Mouse (Mus musculus) WW6 (cell line): ENCODE measurements around the gene Emx1.

Experiments used
- DNase-seq: peaks from one replicate; pipeline ENCODE4 v3.0.0-alpha.2; 2013; ENCODE audit warnings: low read depth, low spot score

Gene Emx1

DNA sequence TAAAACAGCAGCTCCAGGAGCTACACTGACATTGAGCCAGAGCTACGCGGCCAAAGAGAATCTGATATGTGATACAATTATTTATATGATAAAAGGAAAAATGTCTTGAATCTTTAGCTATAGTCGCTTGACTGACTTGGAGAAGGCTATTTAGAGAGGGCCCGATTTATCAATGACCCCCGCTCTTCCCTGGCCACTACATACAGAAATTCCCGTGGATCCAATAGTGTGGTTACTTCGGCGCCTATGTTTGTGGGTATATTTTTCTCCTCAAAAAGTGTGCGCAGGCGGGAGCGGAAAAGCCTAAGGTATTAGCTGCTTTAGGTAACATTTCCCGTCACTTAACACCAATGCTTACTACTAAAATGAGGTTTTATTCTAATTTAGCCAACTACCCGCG lies 2.1 kb downstream of the Emx1 start:
- no peak for DNase-seq

GRCm38 (mm10) chr6:85189911-85190591 lies 2.8 kb downstream of the Emx1 start:
- DNase-seq = no peak

DNA sequence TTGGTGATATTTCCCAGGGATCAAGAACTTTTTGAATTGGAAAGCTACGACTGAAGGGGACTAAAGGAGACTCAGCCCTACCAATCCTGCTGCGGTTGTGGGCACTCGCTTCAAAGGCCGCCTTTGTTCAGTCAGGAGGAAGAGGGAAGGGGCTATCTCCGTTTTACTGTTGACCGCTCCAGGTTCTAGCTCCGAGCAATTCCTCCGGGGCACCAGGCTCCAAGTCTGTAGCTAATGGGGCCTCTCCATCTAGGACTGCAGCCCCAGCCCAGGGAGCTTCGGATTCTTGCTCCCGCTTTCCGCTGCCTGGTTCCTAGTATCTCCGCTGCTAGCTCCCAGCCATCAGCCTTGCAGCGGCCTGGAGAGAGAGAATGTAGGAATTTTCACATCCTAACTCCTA lies 3.4 kb downstream of the Emx1 start:
- no peak for DNase-seq

DNA sequence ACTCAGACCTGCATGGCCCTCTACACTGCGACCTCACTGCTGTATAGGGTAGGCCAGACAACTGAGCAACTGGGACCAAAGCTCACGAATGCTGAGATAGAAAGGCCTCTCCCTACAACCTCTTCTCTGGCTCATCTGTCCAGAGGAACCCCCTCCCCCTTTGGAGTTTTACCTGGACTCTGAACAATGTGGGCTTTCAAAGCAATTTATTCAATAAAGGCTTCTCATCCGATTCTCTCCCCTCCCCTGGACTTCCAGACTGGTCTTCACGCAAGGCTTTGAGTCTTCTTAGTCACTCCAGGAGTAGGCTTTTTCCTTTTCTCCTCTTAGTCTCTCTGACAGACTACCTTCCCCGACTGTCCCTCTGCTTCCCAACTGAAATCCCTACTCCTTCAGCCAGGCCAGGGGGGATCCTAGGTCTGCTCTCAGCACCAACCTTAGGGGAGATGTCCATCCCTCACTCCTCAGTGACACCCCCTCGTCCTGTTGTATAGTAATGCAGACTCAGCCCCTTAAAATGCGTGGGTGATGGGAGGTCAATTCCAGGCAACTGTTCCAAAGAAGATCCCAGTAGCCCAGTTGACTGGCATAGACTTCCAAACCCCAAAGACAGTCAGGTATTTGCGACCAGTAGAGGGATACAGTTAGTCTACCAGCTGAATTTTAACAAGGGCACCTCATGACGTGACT lies 4.7 kb downstream of the Emx1 start:
- no peak for DNase-seq

DNA sequence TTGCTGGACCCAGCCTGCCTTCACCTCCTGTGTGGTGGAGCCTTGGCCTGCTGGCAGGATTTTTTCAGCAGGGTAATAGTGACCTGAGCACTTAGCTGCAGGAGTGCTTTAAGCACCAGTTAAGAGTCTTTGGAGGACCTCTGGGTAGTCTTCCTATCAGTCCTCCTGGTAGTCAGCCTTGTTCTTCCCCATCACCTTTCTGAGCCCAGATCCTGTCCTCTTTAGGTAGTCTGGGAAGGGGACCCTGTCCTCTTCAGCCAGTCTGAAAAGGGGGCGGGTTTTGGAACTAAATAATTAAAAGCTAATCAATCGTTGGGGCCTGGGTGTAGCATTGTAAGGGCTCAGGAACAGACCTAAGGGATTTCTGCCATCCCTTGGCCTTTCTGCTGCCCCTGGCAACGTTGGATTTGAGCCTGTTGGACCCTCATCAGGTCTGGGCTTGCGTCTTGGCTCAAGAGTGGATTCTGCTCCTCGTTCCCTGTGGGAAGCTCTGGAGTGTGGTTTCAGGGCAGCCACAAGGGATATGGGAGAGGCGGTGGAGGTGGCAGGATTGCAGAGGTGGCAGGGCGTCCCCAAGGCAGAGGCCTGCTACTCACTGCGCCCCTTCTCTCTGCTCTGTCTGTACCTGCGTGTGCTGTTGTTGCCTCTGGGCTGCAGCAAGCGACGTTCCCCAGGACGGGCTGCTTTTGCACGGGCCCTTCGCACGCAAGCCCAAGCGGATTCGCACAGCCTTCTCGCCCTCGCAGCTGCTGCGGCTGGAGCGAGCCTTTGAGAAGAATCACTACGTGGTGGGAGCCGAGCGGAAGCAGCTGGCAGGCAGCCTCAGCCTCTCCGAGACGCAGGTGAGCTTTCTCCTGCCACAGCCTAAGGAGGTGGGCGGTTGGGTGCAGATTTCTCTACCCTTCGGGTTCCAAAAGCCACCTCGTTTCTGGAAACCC lies 6.4 kb downstream of the Emx1 start:
- DNase-seq = no peak

- no peak for DNase-seq
Observed at GRCm38 (mm10) chr6:85197951-85198350, 10.7 kb downstream of the Emx1 start.

- no peak for DNase-seq
Observed at GRCm38 (mm10) chr6:85206182-85206938, 19.1 kb downstream of the Emx1 start.

DNA sequence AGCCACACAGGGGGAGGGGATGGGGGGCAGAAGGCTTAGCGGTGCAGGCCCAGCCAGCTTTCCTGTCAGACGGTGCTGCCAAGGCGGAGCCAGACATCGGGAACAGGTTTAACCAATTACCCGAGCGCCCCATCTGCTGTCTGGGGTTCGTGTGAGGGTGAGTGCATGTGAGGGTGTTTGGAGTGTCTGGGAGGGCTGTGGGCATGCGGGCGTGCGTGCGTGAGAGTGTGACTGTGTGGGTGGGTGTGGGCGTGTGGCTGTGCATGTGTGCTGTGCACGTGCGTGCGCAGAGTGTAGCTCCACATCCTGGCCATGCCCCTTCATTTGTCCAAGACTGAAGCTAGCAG lies 19.7 kb downstream of the Emx1 start:
- DNase-seq = no peak

DNA sequence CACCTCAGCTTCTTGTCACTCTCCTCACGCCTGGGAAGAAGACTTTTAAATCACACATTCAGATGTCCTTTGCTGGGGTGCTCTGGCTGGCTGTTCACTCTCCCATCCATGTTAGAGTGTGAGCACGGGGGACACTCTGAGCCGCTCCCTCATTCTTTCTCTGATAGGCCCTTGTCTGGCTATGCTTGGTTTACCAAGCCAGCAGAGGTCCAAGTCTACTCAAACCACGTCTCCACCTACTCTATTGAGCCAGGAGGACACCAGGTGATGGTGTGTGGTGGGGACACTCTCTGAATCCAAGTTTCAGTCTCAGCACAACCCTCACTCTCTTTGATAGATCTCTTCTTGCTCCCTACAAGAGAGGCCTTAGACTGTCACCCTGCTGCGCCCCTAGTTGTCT lies 20.1 kb downstream of the Emx1 start:
- no peak for DNase-seq

DNA sequence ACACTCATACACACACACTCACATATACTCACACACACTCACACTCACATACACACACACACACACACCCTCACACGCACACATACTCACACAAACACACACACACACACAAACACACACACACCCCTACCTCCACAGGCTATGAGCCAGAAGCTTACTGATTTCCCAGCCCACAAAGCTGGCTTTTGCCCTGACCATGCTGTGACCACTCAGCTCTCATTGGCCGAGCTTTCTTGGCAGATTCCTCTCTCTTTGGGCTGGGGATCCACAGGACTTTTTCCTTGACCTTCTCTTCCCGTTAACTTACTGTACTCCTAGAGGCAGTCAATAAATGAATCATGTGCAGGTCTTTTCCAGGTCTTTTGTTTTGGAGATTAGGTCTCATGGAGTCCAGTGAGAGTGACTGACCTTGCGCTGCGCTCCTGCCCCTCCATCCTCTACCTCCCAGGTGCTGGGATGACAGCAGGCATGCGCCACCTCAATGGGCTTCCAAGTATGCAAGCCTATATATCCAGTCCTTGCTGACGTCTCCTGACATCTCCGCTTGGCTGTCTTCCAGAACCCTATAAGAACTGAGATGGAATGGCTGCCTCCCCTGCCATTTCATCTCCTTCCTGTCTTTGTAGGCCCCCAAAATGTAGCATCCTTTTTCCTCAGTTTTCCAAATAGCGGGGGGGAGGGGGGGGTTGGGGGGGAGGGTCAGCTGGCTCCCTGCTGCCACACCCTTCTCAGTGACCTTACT lies 22.2 kb downstream of the Emx1 start:
- no peak for DNase-seq

DNA sequence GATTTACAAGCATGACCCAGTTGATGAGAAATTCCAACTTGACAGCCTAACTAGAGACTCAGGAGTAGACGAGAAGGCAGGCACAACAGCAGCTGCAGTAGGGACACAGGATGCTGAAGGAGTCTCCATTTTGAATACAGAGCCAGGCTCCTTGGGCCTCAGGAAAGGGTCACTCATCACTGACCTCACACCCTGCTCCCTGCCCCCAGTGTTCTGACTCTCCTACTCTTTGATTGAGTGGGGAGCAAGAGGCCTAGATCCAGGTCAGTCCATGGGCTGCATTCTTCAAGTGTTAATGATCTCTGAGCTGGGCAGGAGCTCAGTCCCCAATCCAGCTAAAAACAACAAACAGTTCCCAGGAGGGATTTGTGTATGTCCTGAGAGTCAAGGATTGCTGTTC lies 23.4 kb downstream of the Emx1 start:
- DNase-seq = no peak

GRCm38 (mm10) chr6:85218251-85218650 lies 31.0 kb downstream of the Emx1 start:
- DNase-seq = no peak

- DNase-seq = no peak
Observed at GRCm38 (mm10) chr6:85218684-85219445, 31.6 kb downstream of the Emx1 start.

- no peak for DNase-seq
Observed at GRCm38 (mm10) chr6:85219706-85220105, 32.5 kb downstream of the Emx1 start.

GRCm38 (mm10) chr6:85220917-85221316 lies 33.7 kb downstream of the Emx1 start:
- DNase-seq = no peak

DNA sequence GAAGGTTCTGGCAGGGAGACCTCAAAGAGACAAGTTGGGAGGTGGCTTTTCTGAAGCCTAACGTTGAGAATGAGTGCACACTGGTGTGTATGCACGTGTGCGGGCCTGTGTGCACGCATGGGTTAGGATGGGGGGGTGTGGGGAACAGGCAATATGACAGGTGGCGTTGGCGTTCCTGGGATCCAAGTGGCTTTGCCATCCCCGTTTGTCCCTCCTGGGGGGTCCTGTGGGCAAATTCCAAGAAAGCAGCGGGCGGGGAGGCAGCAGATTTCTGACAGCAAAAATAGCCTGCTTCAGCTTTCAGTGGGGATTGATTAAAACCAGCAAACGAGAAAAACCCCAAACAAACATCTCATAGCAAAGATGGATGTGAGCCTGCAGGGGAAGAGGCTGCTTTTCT lies 35.3 kb downstream of the Emx1 start:
- DNase-seq = no peak

- DNase-seq = no peak
Observed at GRCm38 (mm10) chr6:85223498-85224150, 36.4 kb downstream of the Emx1 start.

GRCm38 (mm10) chr6:85224442-85224891 lies 37.2 kb downstream of the Emx1 start:
- no peak for DNase-seq

GRCm38 (mm10) chr6:85226570-85226969 lies 39.3 kb downstream of the Emx1 start:
- DNase-seq = no peak

GRCm38 (mm10) chr6:85227520-85227919 lies 40.3 kb downstream of the Emx1 start:
- no peak for DNase-seq
